Mouse (Mus musculus) spleen, postnatal 0 days (tissue): ENCODE results near the gene Stpg3. TPM values are rescaled to one million over a fixed set of nuclear protein-coding genes. Genes with fewer than 3 reads are reported as not detected.

ENCODE experiments used
- polyA plus RNA-seq: library from polyadenylated mRNA; unstranded; fragments of >200 nt; fragmentation: Nextera tagmentation; extraction: Ambion mirVana; gene quantifications from 2 replicates; pipeline ENCODE4 v1.2.1, GENCODE M21; 2015

Stpg3 gene
- polyA plus RNA-seq = not detected in 2 replicates

DNA sequence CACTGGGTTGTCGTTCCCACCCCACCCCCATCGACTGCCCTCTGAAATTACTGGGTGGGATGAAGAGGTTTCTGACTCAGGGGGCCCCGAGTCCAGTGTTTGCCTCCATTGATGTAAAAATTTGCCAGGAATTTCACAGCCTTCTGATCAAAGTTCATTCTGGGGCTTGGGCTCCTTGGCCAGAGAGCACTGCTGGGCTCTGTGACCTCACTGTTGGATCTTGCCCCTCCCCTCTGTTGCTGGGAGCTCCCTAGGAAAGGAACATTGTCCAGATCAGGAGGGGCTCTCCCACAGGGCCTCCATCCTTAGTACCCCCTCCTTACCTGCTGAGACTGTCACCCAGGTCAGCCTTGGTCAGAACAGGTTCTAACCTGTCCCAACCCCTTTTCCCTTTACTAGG is at the start of gene Stpg3:
Stpg3 (minus strand) TSS at position 194 of the 400 bp plus-strand sequence.

DNA sequence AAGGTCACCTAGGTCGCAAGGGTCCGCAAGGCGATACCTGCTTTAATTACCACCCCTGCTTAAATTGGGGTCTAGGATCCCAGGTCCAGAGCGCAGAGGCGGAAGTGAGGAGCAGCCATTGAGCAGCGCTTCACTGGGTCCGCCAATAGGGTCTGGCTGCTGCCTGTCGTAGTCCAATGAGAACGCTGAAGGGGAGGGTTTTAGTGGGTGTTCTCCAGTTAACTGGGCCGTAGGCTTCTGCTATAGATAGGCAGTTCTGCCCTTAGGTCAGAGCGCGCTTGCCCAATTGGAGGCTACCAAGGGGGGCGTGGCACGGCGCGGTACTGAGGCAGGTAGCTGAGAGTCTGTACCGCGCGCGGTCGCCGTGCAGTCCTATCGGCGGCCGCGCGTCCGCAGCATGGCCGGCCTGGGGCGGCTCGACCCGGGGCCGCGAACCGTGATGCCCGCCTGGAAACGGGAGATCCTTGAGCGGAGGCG is 47.9 kb upstream of the Stpg3 start, which contains the start of gene Tprn:
Tprn (plus strand) TSS at position 328 of the 477 bp plus-strand sequence.

DNA sequence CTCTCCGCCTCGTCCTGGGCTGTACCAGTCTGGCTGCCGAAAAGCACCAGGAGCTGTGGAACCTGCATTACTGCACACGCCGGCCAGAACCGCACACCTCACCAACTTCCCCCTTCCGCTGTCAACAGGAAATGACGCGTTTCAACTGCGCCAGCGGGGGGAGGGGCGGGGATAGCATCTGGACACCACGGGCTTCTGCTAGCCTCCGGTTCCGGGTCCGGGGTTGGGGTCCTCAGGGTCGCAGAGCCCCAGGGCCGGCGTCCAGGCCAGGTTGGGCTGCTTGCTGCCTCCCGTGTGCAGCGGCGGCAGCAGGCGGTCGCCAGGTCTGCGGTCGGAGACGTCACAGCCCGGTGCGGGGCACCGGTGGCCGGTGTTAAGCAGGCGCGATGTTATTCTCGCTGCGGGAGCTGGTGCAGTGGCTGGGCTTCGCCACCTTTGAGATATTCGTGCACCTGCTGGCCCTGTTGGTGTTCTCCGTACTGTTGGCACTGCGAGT is 40.9 kb upstream of the Stpg3 start, which contains the start of gene Tmem203:
Tmem203 (plus strand) TSS at position 156 of the 496 bp plus-strand sequence.

DNA sequence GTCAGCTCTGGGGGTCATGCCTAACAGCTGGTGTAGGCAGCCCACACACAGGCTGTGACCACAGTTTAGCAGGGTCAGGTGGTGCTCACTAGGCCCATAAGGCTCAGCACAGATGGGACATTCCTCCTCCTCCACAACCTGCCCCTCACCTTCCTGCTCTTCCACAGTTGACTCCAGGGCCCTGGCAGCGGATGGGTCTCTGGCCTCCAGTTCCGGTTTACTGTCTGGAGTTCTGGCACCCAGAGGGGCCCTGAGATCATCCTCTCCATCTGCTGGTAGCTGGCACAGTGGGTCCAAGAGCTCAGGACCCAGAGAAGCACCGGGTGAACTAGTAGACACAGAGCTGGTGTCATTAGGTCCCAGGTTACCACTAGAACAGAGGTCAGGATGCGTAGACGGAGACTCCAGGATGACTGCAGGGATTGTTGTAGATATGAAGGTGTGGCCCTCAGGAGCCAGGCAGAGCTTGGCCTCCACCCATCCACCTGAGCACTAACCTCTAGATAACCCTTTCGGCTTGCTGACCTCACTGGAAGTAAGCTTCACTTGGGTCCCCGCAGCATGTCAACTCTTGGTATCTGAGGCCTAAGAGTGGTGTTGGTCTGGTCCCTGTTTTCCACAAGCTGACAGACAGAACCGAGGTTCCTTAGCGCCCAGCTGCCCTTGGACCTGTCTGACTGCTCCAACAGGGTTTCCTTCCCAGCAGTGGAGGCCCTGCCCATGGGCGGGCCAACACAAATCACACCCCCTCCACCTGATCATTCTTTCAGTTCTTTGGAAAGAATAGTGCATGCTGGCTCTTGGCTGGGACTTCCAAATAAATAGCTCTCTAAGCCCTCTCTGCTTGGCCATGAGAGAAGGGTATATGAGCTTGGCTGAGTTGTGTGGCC is 32.0 kb upstream of the Stpg3 start, which contains the start of gene AL732309.1:
AL732309.1 (minus strand) TSS at position 681 of the 890 bp plus-strand sequence.

DNA sequence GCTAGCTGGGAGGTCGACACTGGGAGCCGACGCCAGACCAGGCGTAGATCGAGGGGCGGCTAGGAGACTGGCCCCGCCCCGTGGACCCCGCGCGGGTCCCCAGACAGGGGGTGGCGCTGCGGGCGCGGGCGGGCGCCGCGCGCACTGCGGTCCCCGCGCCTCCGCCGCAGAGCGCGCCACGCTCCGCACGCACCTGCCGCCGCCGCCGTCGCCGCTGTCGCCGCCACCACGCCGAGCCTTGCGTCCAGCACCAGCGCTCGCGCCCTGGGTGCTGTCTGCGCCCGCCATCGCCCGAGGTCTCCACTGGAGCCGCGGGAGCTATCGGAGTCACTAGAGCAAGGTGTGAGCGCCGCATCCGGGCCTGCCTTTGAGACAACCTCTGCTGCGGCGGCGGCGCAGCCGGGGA is 27.7 kb upstream of the Stpg3 start, which contains the start of the genes Rnf208 and Cysrt1:
Rnf208 (plus strand) TSS at position 155 of the 406 bp plus-strand sequence.
Cysrt1 (minus strand) TSS at position 352 of the 406 bp plus-strand sequence.

DNA sequence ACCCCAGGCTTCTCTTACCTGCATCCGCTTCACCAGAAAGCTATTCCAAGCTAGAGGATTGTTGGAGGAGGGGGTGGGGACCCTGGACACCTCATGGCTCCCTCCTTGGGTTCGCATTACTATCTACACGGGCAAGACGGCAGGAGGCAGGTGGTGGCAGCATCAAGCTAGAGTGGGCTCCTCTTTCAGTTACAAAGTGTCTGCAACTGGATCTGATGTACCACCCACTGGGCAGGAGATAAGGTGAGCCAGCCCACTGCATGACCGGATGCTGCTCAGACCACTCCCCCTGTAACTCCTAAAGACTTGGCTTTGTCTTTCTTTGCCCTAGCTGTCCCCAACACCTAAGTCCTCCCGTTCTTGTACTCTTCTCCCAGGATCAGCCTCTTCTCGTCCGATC is 22.2 kb upstream of the Stpg3 start, which contains the start of gene Rnf224:
Rnf224 (minus strand) TSS at position 174 of the 400 bp plus-strand sequence.

DNA sequence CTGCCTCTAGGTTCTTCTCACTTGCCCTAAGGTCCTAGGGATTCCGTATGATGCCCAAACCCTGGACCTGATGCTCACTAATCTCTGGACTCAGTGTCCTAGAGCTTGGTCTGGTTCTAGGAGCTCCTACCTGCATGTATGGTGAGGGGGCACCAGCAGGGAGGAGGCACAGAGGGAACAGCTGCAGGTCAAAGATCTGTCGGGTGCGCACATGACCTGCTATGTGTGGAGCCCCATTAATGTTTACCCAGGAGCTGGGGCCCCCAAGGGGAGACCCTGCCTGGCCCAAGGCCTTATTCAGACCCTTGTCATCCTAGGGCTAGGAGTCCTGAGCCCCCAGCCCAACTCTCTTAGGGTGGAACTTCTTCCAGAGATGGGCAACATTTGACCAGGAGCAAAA is 19.6 kb upstream of the Stpg3 start, which contains the start of gene Slc34a3:
Slc34a3 (minus strand) TSS at position 315 of the 400 bp plus-strand sequence.

DNA sequence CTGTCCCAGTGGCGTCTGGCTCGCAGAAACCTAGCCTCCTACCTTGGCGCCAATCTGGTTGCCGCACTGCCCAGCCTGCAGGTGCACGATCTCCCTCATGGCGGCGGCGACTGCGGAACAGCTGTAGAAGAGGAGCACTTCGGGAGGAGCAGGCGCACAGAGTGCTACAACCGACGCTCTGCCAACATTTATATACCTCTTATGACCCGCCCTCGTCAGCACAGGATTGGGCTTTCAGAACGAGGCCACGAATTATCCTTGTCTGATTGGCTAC is 10.0 kb upstream of the Stpg3 start, which contains the start of gene Tubb4b:
Tubb4b (minus strand) TSS at position 211 of the 274 bp plus-strand sequence.

DNA sequence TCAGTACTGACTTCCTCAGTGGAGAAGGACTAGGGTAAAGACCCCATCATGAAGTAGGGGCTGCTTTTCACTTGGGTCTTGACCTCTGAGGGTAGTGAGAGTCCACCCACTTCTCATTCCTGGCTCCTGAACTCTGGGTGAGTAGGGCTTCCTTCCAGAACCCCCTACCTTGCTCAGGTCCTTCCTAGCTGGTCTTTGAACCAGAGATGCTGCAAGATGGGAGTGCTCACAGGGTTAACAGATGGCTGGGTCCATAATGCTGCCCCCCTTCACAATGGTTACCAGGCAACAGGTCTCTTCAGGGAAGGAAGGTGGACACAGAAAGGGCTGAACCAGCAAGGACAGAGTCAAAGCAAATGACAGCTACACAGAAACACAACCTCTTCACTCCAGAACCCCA is 4.0 kb upstream of the Stpg3 start, which contains the start of gene Fam166a:
Fam166a (plus strand) TSS at position 301 of the 400 bp plus-strand sequence.

DNA sequence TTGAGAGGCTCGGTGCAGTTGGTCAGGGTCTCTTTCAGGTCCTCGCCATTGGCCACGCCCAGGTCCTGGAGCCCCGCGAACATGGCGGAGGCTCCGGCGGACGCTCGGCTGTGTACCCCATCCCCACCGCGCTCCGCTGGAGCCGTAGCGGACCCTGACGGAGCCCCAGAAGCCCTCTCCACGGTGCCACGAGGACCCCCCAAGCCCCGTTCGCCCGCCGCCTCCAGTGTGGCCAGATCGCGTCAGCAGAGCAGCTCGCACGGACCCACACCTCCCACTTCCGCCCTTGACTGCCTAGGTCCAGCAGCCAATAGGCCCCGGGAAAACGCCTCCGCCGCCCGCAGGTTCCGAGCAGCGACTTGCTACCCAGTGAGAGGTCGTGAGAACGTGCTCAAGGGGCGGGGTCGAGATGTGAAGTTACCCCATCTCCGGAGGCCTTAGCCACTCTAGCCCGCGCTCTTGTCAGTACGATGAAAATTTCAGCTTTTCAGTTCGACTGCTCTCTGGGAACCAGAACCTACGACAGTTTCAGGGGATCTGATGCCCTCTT is 3.2 kb downstream of the Stpg3 start, which contains the start of gene Nelfb:
Nelfb (minus strand) TSS at position 369 of the 550 bp plus-strand sequence.

DNA sequence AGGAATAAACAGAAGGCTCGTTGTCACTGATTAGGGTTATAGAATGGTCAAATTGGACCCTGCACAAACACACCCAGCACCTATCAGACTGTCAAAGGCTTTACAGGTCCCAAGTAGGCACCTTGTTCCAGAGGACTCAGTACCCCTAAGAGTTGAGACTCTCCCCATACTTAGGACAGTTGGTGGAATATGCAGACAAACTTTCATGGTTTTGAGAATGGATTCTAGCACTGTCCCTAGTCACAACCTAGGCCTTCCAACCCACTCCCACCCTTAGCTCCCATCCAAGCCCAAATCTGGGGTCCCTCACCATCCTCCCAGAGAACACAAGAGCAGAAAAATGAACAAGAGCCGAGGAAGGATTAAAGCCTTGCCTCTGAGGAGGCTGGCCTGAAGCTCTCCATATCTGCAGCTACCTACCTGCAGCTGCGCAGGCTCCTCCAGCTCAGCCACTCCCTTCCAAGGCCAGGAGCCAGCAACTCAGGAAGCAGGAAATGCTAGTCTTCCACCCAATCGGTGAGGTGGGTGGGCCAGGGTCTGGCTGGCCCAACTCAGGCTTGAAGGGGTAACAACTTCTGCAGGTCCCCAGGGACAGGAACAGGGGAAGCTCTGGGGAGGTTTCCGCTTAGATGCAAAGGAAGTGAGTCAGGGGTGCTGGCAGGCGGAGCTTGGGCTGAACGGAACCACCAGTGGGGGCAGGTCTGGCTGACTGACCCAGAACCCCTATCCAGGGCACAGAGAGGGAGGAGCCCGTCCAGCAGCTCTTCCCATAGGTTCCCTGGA is 18.1 kb downstream of the Stpg3 start, which contains the start of gene Tor4a:
Tor4a (minus strand) TSS at position 715 of the 783 bp plus-strand sequence.

DNA sequence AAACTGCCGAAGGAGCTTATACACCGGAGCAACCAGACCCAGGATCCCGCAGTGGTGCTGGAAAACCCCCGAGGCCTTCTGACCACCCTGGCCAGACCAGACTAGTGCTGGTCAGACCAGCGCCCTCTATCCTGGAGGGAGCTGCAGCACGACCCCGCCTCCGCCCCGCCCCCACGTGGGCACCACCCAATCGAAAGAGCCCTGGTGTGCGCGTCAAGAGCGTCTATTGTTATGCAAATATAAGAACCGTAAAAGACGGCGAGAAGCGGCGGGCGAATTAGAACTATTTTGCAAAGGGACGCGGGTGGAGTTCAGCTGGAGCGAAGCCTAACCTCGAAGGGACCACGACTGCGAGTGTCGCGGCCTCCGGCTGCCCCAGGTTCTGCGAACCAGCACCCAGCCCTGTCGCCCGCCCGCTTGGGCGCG is 33.9 kb downstream of the Stpg3 start, which contains the start of gene Nrarp:
Nrarp (plus strand) TSS at position 281 of the 426 bp plus-strand sequence.

Other genes starting within 250 kb of the Stpg3 start
- 97.8 and 105 TPM in 2 replicates for gene Mrpl41, start 239.5 kb downstream of the Stpg3 start, polyA plus RNA-seq
- gene Pnpla7, start 238.6 kb downstream of the Stpg3 start, polyA plus RNA-seq = 24.9 and 30.7 TPM in 2 replicates
- 16.5 and 22.2 TPM in 2 replicates for gene Nsmf, start 160.3 kb downstream of the Stpg3 start, polyA plus RNA-seq
- not detected in 2 replicates for gene Entpd8, start 134.3 kb downstream of the Stpg3 start, polyA plus RNA-seq
- 0.07 and 0.21 TPM in 2 replicates for gene Noxa1, start 119.5 kb downstream of the Stpg3 start, polyA plus RNA-seq
- 5.3 and 5.6 TPM in 2 replicates for gene Nrarp, start 33.9 kb downstream of the Stpg3 start, polyA plus RNA-seq
- 9.0 and 12.1 TPM in 2 replicates for gene Tor4a, start 17.8 kb downstream of the Stpg3 start, polyA plus RNA-seq
- gene Nelfb, start 3.1 kb downstream of the Stpg3 start, polyA plus RNA-seq = 46.6 and 50.8 TPM in 2 replicates
- gene Fam166a, start 4.1 kb upstream of the Stpg3 start, polyA plus RNA-seq = 0.82 and 1.2 TPM in 2 replicates
- 605 and 682 TPM in 2 replicates for gene Tubb4b, start 10.1 kb upstream of the Stpg3 start, polyA plus RNA-seq
- 0.07 TPM in 1 of 2 replicates, not detected in the other for gene Slc34a3, start 19.7 kb upstream of the Stpg3 start, polyA plus RNA-seq
- 0.10 TPM in 1 of 2 replicates, not detected in the other for gene Rnf224, start 22.1 kb upstream of the Stpg3 start, polyA plus RNA-seq
- gene Rnf208, start 27.6 kb upstream of the Stpg3 start, polyA plus RNA-seq = 0.69 and 0.85 TPM in 2 replicates
- not detected in 2 replicates for gene Cysrt1, start 27.8 kb upstream of the Stpg3 start, polyA plus RNA-seq
- 2.9 and 3.5 TPM in 2 replicates for gene AL732309.1, start 32.2 kb upstream of the Stpg3 start, polyA plus RNA-seq
- gene Tmem203, start 40.8 kb upstream of the Stpg3 start, polyA plus RNA-seq = 31.2 and 35.2 TPM in 2 replicates
- gene Tprn, start 48.0 kb upstream of the Stpg3 start, polyA plus RNA-seq = 7.7 and 9.0 TPM in 2 replicates
- gene Ssna1, start 57.8 kb upstream of the Stpg3 start, polyA plus RNA-seq = 176 and 182 TPM in 2 replicates
- gene Anapc2, start 57.8 kb upstream of the Stpg3 start, polyA plus RNA-seq = 45.1 and 48.8 TPM in 2 replicates
- gene Tmem210, start 73.5 kb upstream of the Stpg3 start, polyA plus RNA-seq = not detected in 2 replicates
- gene Lrrc26, start 75.3 kb upstream of the Stpg3 start, polyA plus RNA-seq = not detected in 2 replicates
- gene Grin1, start 104.5 kb upstream of the Stpg3 start, polyA plus RNA-seq = 0.06 TPM in 1 of 2 replicates, not detected in the other
- gene Man1b1, start 117.7 kb upstream of the Stpg3 start, polyA plus RNA-seq = 30.8 and 37.7 TPM in 2 replicates
- 8.5 and 10.1 TPM in 2 replicates for gene Dpp7, start 141.7 kb upstream of the Stpg3 start, polyA plus RNA-seq
- gene Uap1l1, start 151.0 kb upstream of the Stpg3 start, polyA plus RNA-seq = 20.1 and 27.6 TPM in 2 replicates
- 28.3 and 28.4 TPM in 2 replicates for gene Sapcd2, start 157.7 kb upstream of the Stpg3 start, polyA plus RNA-seq
- gene Entpd2, start 181.2 kb upstream of the Stpg3 start, polyA plus RNA-seq = 1.3 and 2.0 TPM in 2 replicates
- gene Npdc1, start 184.7 kb upstream of the Stpg3 start, polyA plus RNA-seq = 11.4 and 14.1 TPM in 2 replicates
- gene Fut7, start 208.6 kb upstream of the Stpg3 start, polyA plus RNA-seq = 1.7 and 2.6 TPM in 2 replicates
- 1.5 and 1.6 TPM in 2 replicates for gene Abca2, start 214.1 kb upstream of the Stpg3 start, polyA plus RNA-seq
- 4.8 and 4.9 TPM in 2 replicates for gene Clic3, start 242.2 kb upstream of the Stpg3 start, polyA plus RNA-seq
- 22.5 and 28.9 TPM in 2 replicates for gene Paxx, start 246.5 kb upstream of the Stpg3 start, polyA plus RNA-seq